Mouse (Mus musculus) MEL (cell line): ENCODE data around the gene Gm10271.

Experiments
- CTCF ChIP-seq, 3 experiments: IDR thresholded peaks in 2 of 3; conservative IDR thresholded peaks in 1 of 3; 2 replicates each; pipeline ENCODE4 v1.5.1; 2011 to 2012; ENCODE audit warnings: low read length in 3 of 3, low read depth in 2 of 3, mild to moderate bottlenecking in 2 of 3, improper control_type of control experiment in 1 of 3, inconsistent platforms in 1 of 3, mixed read lengths in 1 of 3, moderate library complexity in 1 of 3; ENCODE audit not compliant: control insufficient read depth in 1 of 3, insufficient read depth in 1 of 3, poor library complexity in 1 of 3, severe bottlenecking in 1 of 3
- EP300 ChIP-seq, 2 experiments: IDR thresholded peaks; 2 replicates each; pipeline ENCODE4 v1.6.1; 2011; ENCODE audit warnings: improper control_type of control experiment in 2 of 2, low read length in 2 of 2, low read depth in 1 of 2, mild to moderate bottlenecking in 1 of 2
- MYB ChIP-seq: IDR thresholded peaks from 2 replicates; pipeline ENCODE4 v1.6.1; 2011; ENCODE audit warnings: mild to moderate bottlenecking, low read depth, low read length, improper control_type of control experiment
- POLR2A ChIP-seq, 2 experiments: IDR thresholded peaks; 2 replicates each; pipeline ENCODE4 v1.6.1; 2011 to 2012; ENCODE audit warnings: low read length in 2 of 2, mild to moderate bottlenecking in 2 of 2, control low read depth in 1 of 2, improper control_type of control experiment in 1 of 2, low read depth in 1 of 2, moderate library complexity in 1 of 2; ENCODE audit not compliant: control insufficient read depth in 1 of 2, insufficient read depth in 1 of 2, poor library complexity in 1 of 2
- POLR2AphosphoS2 ChIP-seq: IDR thresholded peaks from 2 replicates; pipeline ENCODE4 v1.6.1; 2011; ENCODE audit warnings: low read length, improper control_type of control experiment
- POLR2AphosphoS5 ChIP-seq: IDR thresholded peaks from 2 replicates; pipeline ENCODE4 v1.6.1; 2012; ENCODE audit warnings: low read depth, borderline replicate concordance, mild to moderate bottlenecking, inconsistent platforms, low read length, moderate library complexity, mixed read lengths
- UBTF ChIP-seq: IDR thresholded peaks from 2 replicates; pipeline ENCODE4 v1.6.1; 2012; ENCODE audit warnings: low read depth, mild to moderate bottlenecking, inconsistent platforms, low read length, improper control_type of control experiment, moderate library complexity, borderline replicate concordance; ENCODE audit not compliant: insufficient read depth
- USF2 ChIP-seq, 2 experiments: IDR thresholded peaks; 2 replicates each; pipeline ENCODE4 v1.6.1; 2011 to 2012; ENCODE audit warnings: improper control_type of control experiment in 2 of 2, low read length in 2 of 2, borderline replicate concordance in 1 of 2, inconsistent platforms in 1 of 2, low read depth in 1 of 2, mild to moderate bottlenecking in 1 of 2; ENCODE audit not compliant: insufficient read depth in 1 of 2
- ZC3H11A ChIP-seq: IDR thresholded peaks from 2 replicates; pipeline ENCODE4 v1.6.1; 2012; ENCODE audit warnings: low read depth, mild to moderate bottlenecking, inconsistent platforms, low read length, improper control_type of control experiment
- ZMIZ1 ChIP-seq: IDR thresholded peaks from 2 replicates; pipeline ENCODE4 v1.6.1; 2012; ENCODE audit warnings: low read depth, mild to moderate bottlenecking, inconsistent platforms, low read length, improper control_type of control experiment, moderate library complexity
- ZNF384 ChIP-seq: IDR thresholded peaks from 2 replicates; pipeline ENCODE4 v1.6.1; 2012; ENCODE audit warnings: low read depth, mild to moderate bottlenecking, inconsistent platforms, low read length, improper control_type of control experiment

DNA sequence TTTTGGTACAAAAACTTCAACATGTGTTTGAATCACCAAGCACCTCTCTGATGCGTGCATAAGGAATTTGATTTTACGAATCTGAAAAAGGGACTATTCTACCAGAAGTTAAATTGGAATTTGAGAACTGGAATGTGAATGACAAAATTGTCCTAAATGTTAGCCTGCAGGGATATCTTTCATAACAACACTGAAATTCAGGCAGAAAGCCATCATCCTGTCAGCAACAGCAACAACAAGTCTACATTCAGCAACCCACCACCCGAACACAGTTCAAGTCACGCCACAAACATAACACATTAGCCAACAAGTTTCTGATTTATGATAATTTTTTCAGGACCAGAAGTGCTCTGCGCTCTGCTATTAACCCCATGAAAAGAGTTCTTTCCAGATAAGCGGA, 17.2 kb downstream of the Gm10271 start:
- TF ChIP-seq CTCF (IDR thresholded peaks at IDR 0.05 in 2 of 3, conservative IDR thresholded peaks at IDR 0.05 in 1 of 3; ENCODE audit: control insufficient read depth in 1 of 3, insufficient read depth in 1 of 3, low read depth in 2 of 3, low read length in 3 of 3, poor library complexity in 1 of 3, severe bottlenecking in 1 of 3) (no peak), USF2 (IDR thresholded peaks at IDR 0.05; ENCODE audit: borderline replicate concordance in 1 of 2, insufficient read depth in 1 of 2, low read depth in 1 of 2, low read length in 2 of 2) (no peak), ZC3H11A (no peak), UBTF (no peak), ZMIZ1 (no peak), EP300 (IDR thresholded peaks at IDR 0.05; ENCODE audit: low read depth in 1 of 2, low read length in 2 of 2) (no peak), ZNF384 (no peak), POLR2AphosphoS2 (no peak), MYB (no peak), POLR2AphosphoS5 (no peak), POLR2A (IDR thresholded peaks at IDR 0.05; ENCODE audit: control insufficient read depth in 1 of 2, insufficient read depth in 1 of 2, low read depth in 1 of 2, low read length in 2 of 2, poor library complexity in 1 of 2) (no peak)
